Mouse (Mus musculus) frontal cortex, postnatal 36 days (tissue): ENCODE measurements around the gene Bend3.

ENCODE experiments used
- DNase-seq, 2 experiments: peaks; one replicate each; pipeline ENCODE4 v3.0.0; 2022; ENCODE audit warnings: low spot score in 2 of 2

Gene Bend3

GRCm38 (mm10) chr10:43478751-43479435 is at the start of gene Bend3:
TSS of gene Bend3 (plus strand) at chr10:43478831.
- peak in 1 of 2 experiments; percentile 60 for DNase-seq

- DNase-seq, result no peak
Measured at GRCm38 (mm10) chr10:43430606-43431005, 48.0 kb upstream of the Bend3 start.

GRCm38 (mm10) chr10:43434326-43434725 is 44.3 kb upstream of the Bend3 start:
- no peak for DNase-seq

- DNase-seq, result no peak
Measured at GRCm38 (mm10) chr10:43435757-43436156, 42.9 kb upstream of the Bend3 start.

- no peak for DNase-seq
Measured at GRCm38 (mm10) chr10:43439492-43439941, 39.1 kb upstream of the Bend3 start.

GRCm38 (mm10) chr10:43440050-43440449 is 38.6 kb upstream of the Bend3 start:
- no peak for DNase-seq

GRCm38 (mm10) chr10:43440981-43441740 is 37.5 kb upstream of the Bend3 start:
- no peak for DNase-seq

GRCm38 (mm10) chr10:43448656-43449055 is 30.0 kb upstream of the Bend3 start:
- no peak for DNase-seq

- DNase-seq, result peak; percentile 76 to 87
Measured at GRCm38 (mm10) chr10:43451848-43452662, 26.6 kb upstream of the Bend3 start.

GRCm38 (mm10) chr10:43452663-43452996 is 26.0 kb upstream of the Bend3 start:
- no peak for DNase-seq

GRCm38 (mm10) chr10:43454219-43454618 is 24.4 kb upstream of the Bend3 start:
- no peak for DNase-seq

- DNase-seq, result no peak
Measured at GRCm38 (mm10) chr10:43454671-43455070, 24.0 kb upstream of the Bend3 start.

GRCm38 (mm10) chr10:43462821-43463220 is 15.8 kb upstream of the Bend3 start:
- DNase-seq, result no peak

- no peak for DNase-seq
Measured at GRCm38 (mm10) chr10:43463227-43463626, 15.4 kb upstream of the Bend3 start.

- DNase-seq, result no peak
Measured at GRCm38 (mm10) chr10:43466223-43466622, 12.4 kb upstream of the Bend3 start.

GRCm38 (mm10) chr10:43467659-43468058 is 11.0 kb upstream of the Bend3 start:
- DNase-seq, result no peak

GRCm38 (mm10) chr10:43468293-43468692 is 10.3 kb upstream of the Bend3 start:
- DNase-seq, result no peak

GRCm38 (mm10) chr10:43475376-43475775 is 3.3 kb upstream of the Bend3 start:
- DNase-seq, result peak; percentile 15 to 22

GRCm38 (mm10) chr10:43477459-43477858 is 1.2 kb upstream of the Bend3 start:
- DNase-seq, result peak in 1 of 2 experiments; percentile 13

GRCm38 (mm10) chr10:43477865-43478681 is 558 bp upstream of the Bend3 start:
- DNase-seq, result peak; percentile 30 to 60

GRCm38 (mm10) chr10:43479436-43480157 is 966 bp downstream of the Bend3 start:
- peak; percentile 77 to 78 for DNase-seq
